Mouse (Mus musculus): ENCODE results near the gene Lrp1. TPM values are rescaled to one million over a fixed set of nuclear protein-coding genes. Genes with fewer than 3 reads are reported as not detected.

Gene Lrp1
- polyA plus RNA-seq, 1 experiment = 57.8 TPM

GRCm38 (mm10) chr10:127566553-127567326, 54.2 kb downstream of the Lrp1 start:
- H3K36me3 ChIP-seq (ENCODE audit: control insufficient read depth, insufficient read depth, low read length) = no peaks in the 10 kb centered on the region

DNA sequence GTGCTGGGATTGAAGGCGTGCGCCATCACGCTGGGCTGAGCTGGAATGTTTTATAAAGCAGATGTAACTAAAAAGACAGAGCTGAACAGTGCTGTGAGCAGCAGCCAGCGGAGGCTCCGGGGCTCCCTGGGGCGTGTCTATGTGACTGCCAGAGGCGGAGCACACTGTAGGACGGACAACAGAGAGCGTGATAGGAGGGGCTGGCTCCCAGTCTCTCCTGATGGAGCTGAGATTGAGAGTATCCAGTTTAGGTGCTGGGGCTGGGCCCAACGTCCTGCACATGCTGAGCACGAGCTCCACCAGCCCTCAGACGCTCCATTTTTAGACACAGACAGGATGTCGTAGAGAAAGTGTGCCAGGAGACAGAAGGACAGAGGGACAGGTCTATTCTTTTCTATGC, 56.6 kb downstream of the Lrp1 start:
- WGBS = 38% methylated on average over 13 of the region's 13 CpGs
- peak; percentile 30 for DNase-seq
- Histone ChIP-seq H3K36me3 (ENCODE audit: control insufficient read depth, insufficient read depth, low read length) (no peaks in the 10 kb centered on the region), H3K27me3 (replicated peaks; ENCODE audit: control insufficient read depth, insufficient read depth, low read length) (no peaks in the 10 kb centered on the region), H3K4me3 (ENCODE audit: insufficient read depth, low read depth, low read length) (no peak overlapping the region), H3K4me1 (ENCODE audit: control insufficient read depth, insufficient read depth, low read length) (no peaks in the 10 kb centered on the region), H3K27ac (ENCODE audit: insufficient read depth, low read depth, low read length) (peak overlapping the region; percentile 11; the same call in 1 of the 2 replicates)
- TF ChIP-seq POLR2A (IDR thresholded peaks at IDR 0.05; ENCODE audit: low read depth, low read length) = no peak
- TF ChIP-seq CTCF (conservative IDR thresholded peaks at IDR 0.05; ENCODE audit: insufficient read depth, insufficient read length, low read depth, low read length) = no peak

More at GRCm38 (mm10) chr10:127566553-127567326, 54.2 kb downstream of the Lrp1 start:
- no peak for TF ChIP-seq POLR2A (IDR thresholded peaks at IDR 0.05; ENCODE audit: low read depth, low read length)
- no peak for TF ChIP-seq CTCF (conservative IDR thresholded peaks at IDR 0.05; ENCODE audit: insufficient read depth, insufficient read length, low read depth, low read length)
- DNase-seq = no peak
- no peak overlapping the region for H3K27ac ChIP-seq (ENCODE audit: insufficient read depth, low read depth, low read length)
- H3K4me3 ChIP-seq (ENCODE audit: insufficient read depth, low read depth, low read length) = no peak overlapping the region
- H3K4me1 ChIP-seq (ENCODE audit: control insufficient read depth, insufficient read depth, low read length) = no peaks in the 10 kb centered on the region; the same call in 1 of the 2 replicates
- H3K27me3 ChIP-seq (replicated peaks; ENCODE audit: control insufficient read depth, insufficient read depth, low read length) = no peaks in the 10 kb centered on the region
- 92% methylated on average over 28 of the region's 28 CpGs for WGBS

DNA sequence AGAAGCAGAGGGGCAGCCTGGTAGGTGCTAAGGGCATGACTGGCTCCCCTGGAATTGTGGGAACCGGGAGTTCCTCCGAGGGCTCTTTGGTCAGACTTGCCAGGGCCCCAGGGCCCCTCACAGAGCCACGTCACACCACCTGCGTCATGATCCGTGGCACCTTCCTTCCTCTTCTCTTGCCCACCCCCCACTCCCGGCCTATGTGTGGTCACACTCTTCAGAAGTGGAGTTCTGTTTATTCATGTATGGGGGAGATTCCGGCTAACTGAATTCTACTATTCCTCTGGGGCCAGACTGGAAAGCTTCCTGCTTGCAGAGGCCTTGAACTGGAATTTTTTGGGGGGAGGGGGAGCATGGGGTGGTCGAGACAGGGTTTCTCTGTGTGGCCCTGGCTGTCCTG, 57.1 kb downstream of the Lrp1 start:
- H3K27ac ChIP-seq (ENCODE audit: insufficient read depth, low read depth, low read length) = peak overlapping the region; percentile 11; the same call in 1 of the 2 replicates

DNA sequence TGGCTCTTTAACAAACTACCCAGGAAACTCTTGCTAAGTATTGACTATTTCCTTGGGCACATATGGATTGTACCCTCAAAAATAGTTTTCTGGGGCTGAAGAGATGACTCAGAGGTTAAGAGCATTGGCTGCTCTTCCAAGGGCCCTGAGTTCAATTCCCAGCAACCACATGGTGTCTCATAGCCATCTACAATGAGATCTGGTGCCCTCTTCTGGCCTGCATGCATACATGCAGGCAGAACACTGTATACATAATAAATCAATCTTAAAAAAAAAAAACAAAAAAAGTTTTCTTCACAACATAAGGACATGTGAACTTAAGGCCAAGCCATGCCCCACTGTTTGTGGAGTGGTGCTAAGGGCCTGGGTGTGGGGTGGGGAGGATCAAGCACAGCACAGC, 59.8 kb downstream of the Lrp1 start:
- no peaks in the 10 kb centered on the region for H3K36me3 ChIP-seq (ENCODE audit: control insufficient read depth, insufficient read depth, low read length)
- TF ChIP-seq POLR2A (IDR thresholded peaks at IDR 0.05; ENCODE audit: low read depth, low read length) (no peak), CTCF (conservative IDR thresholded peaks at IDR 0.05; ENCODE audit: insufficient read depth, insufficient read length, low read depth, low read length) (peak; percentile 14; the same call in 1 of the 2 replicates)
- no peak overlapping the region for H3K27ac ChIP-seq (ENCODE audit: insufficient read depth, low read depth, low read length)
- no peak overlapping the region for H3K4me3 ChIP-seq (ENCODE audit: insufficient read depth, low read depth, low read length)
- no peaks in the 10 kb centered on the region for H3K27me3 ChIP-seq (replicated peaks; ENCODE audit: control insufficient read depth, insufficient read depth, low read length)
- no peak for DNase-seq
- no peaks in the 10 kb centered on the region for H3K4me1 ChIP-seq (ENCODE audit: control insufficient read depth, insufficient read depth, low read length)

More for the DNA sequence above, 57.1 kb downstream of the Lrp1 start:
- no peak for DNase-seq
- H3K27me3 ChIP-seq (replicated peaks; ENCODE audit: control insufficient read depth, insufficient read depth, low read length) = no peaks in the 10 kb centered on the region
- 54% methylated on average over 8 of the region's 8 CpGs for WGBS
- H3K4me1 ChIP-seq (ENCODE audit: control insufficient read depth, insufficient read depth, low read length) = no peaks in the 10 kb centered on the region
- TF ChIP-seq POLR2A (IDR thresholded peaks at IDR 0.05; ENCODE audit: low read depth, low read length) = no peak
- TF ChIP-seq CTCF (conservative IDR thresholded peaks at IDR 0.05; ENCODE audit: insufficient read depth, insufficient read length, low read depth, low read length) = no peak
- H3K36me3 ChIP-seq (ENCODE audit: control insufficient read depth, insufficient read depth, low read length) = no peaks in the 10 kb centered on the region
- no peak overlapping the region for H3K4me3 ChIP-seq (ENCODE audit: insufficient read depth, low read depth, low read length)

- TF ChIP-seq POLR2A (IDR thresholded peaks at IDR 0.05; ENCODE audit: low read depth, low read length) (no peak), CTCF (conservative IDR thresholded peaks at IDR 0.05; ENCODE audit: insufficient read depth, insufficient read length, low read depth, low read length) (peak; percentile 37)
- Histone ChIP-seq H3K27me3 (replicated peaks; ENCODE audit: control insufficient read depth, insufficient read depth, low read length) (no peaks in the 10 kb centered on the region), H3K36me3 (ENCODE audit: control insufficient read depth, insufficient read depth, low read length) (no peaks in the 10 kb centered on the region), H3K27ac (ENCODE audit: insufficient read depth, low read depth, low read length) (no peak overlapping the region), H3K4me1 (ENCODE audit: control insufficient read depth, insufficient read depth, low read length) (no peaks in the 10 kb centered on the region), H3K4me3 (ENCODE audit: insufficient read depth, low read depth, low read length) (no peak overlapping the region)
- 84% methylated on average over 13 of the region's 13 CpGs for WGBS
- no peak for DNase-seq
Observed at GRCm38 (mm10) chr10:127557397-127557796, 63.6 kb downstream of the Lrp1 start.

DNA sequence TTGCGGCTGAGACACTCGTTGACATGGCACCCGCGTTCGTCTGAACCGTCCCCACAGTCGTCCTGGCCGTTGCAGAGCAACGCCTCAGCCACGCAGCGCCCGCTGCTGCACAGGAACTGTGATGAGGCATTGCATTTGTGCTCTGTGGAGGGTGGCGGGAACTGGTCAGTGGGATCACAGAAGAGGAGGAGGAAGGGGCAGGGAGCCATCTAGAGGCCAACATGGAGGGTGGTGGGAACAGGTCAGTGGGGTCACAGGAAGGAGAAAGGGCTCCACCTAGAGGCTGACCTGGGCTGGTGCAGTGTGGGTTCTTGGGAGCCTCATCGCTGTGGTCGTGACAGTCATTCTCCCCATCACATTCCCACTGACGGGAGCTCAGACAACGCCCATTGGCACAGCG, 65.2 kb downstream of the Lrp1 start:
- whole genome bisulfite sequencing = 78% methylated on average over 18 of the region's 18 CpGs
- peak; percentile 38 for DNase-seq
- H3K27me3 ChIP-seq (replicated peaks; ENCODE audit: control insufficient read depth, insufficient read depth, low read length) = no peaks in the 10 kb centered on the region
- no peak overlapping the region for H3K27ac ChIP-seq (ENCODE audit: insufficient read depth, low read depth, low read length)
- TF ChIP-seq POLR2A (IDR thresholded peaks at IDR 0.05; ENCODE audit: low read depth, low read length) (no peak), CTCF (conservative IDR thresholded peaks at IDR 0.05; ENCODE audit: insufficient read depth, insufficient read length, low read depth, low read length) (peak; percentile 77)
- no peaks in the 10 kb centered on the region for H3K4me1 ChIP-seq (ENCODE audit: control insufficient read depth, insufficient read depth, low read length)
- no peaks in the 10 kb centered on the region for H3K36me3 ChIP-seq (ENCODE audit: control insufficient read depth, insufficient read depth, low read length)
- no peak overlapping the region for H3K4me3 ChIP-seq (ENCODE audit: insufficient read depth, low read depth, low read length)

DNA sequence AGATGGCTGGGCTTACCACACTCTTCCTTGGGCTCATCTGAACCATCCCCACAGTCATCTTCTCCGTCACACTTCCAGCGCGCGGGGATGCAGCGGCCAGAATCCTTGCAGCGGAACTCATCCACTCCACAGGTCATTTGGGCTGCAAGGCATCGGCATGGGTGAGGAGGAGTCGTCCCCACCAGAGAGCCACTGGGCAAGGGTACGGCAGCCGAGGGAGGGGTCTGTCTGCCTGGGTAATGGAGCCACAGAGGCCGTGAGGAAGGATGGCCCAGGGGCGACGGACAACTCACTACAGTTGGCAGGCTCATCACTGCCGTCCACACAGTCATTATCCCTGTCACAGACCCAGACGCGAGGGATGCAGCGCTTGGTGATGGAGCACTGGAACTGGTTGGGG, 71.1 kb downstream of the Lrp1 start:
- H3K27me3 ChIP-seq (replicated peaks; ENCODE audit: control insufficient read depth, insufficient read depth, low read length) = no peaks in the 10 kb centered on the region
- no peaks in the 10 kb centered on the region for H3K36me3 ChIP-seq (ENCODE audit: control insufficient read depth, insufficient read depth, low read length)
- WGBS = 81% methylated on average over 17 of the region's 17 CpGs
- TF ChIP-seq CTCF (conservative IDR thresholded peaks at IDR 0.05; ENCODE audit: insufficient read depth, insufficient read length, low read depth, low read length) = no peak
- no peak for TF ChIP-seq POLR2A (IDR thresholded peaks at IDR 0.05; ENCODE audit: low read depth, low read length)
- no peak for DNase-seq
- H3K27ac ChIP-seq (ENCODE audit: insufficient read depth, low read depth, low read length) = no peak overlapping the region
- no peak overlapping the region for H3K4me3 ChIP-seq (ENCODE audit: insufficient read depth, low read depth, low read length)
- no peaks in the 10 kb centered on the region for H3K4me1 ChIP-seq (ENCODE audit: control insufficient read depth, insufficient read depth, low read length)

Data from kidney, adult 2 months (tissue).